Mouse (Mus musculus): ENCODE data around the gene Rb1.
A peak's percentile ranks its signal among the peaks of the same experiment; 100 is the strongest.

Rb1 gene

DNA sequence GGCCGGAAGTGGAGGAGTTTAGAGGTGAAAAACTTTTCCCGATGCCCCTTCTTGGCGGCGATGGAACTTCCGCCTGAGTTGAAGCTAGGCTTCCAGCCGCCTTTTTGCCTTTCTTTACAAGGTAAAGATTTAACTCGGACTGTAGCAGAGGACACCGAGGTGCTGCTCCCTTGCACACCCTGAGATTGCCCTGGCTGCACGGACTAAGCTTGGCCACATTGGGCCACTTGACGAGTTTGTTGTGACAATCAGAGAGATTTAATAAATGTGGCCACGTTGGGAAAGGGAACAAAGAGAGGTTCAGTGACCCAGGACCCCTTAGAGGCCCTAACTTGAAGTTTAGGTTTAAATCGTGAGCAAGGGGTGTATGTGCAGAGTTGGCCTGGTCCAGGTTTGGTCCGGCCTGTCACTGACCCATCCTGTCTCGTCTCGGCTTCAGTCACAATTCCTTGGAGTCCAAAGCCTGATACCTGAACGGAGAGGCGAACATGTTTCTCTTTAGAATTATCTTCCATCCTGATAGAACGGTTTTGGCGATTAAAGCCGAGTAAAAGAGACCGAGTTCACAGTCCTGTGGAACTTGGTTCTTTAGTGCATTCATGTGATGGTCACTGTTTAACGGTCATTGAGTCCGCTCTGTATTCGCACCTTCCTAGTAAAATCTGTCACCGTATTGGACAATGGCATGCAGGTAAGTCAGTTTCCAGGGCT is 181.8 kb downstream of the Rb1 start:
- no peak for DNase-seq

DNA sequence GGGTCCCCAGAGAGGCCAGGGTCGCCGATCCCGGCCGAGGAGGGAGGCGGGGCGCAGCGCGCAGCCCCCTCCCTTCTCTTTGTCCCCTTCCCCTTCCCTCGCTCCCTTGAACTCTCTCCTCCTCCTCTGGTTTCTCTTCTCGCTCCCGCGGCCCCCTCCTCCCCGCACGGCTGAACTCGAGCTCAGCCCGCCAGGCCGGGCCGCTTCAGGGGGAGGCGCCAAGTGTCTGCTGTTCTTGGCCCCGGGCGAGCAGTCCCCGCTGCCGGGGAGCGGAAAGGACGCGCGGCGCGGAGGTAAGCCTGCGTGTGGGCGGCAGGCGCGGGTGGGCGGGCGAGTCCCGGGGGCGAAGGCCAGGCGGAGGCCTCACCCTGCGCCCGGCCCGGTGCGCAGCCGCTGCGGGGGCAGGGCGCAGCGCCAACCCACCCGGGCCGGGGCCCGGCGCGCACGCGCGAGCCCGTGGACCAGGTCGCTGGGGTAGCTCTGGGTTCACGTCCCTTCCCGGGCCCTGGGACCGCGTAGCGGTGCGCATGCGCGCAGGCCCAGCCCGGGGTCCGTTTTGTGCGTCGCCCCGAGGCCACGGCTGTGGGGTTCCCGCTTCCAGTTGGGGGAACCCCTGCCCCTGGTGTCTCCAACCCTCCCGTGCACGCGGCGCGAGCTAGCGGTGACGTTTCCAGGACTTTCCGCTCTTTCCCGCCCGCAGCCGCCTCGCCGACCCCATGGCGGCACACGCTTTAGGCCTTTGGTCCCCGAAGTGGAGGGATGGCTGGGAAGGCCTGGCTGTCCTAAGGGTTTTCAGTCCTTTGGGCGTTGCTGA is 182.5 kb downstream of the Rb1 start:
- DNase-seq: peak; percentile 82 to 86

DNA sequence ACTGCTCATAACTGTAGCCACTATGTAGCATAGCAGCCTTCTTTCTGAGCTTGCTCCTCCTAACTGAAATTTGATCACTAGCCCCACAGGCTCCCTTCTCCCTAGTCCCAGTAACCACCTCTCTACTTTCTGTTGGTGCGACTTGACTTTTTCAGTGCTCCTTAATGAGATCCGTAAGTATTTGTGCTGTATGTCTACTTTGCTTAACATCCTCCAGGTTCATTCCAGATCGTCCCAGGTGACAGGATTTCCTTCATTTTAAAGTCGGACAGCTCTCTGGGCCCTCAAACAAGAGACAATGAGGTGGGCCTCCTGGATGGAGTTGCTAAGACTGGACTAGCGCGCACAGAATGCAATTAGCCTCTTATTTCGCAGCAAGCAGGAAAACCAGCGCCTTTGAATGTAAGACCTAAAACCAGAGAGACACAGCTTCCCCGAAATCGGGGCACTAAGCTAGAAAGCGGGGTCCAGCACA is 183.2 kb downstream of the Rb1 start:
- no peak for DNase-seq

DNA sequence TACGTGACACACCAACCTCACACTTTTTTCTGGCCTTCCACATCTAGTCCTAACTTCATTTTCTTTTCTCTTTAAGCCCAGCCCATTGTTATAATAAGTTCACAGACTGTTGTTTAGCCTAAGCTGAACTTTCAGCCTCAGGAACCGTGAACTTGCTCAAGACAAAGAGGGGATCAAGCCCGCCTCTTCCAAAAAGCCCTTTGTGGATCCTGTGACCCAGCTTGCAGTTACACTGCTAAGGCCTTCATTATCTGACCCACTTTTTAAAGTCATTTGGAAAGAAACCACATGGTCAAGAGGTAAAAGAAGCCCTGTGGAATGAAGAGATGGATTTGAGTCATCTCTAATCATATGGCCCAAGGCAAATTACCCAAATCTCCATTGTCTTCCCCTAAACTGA is 183.8 kb downstream of the Rb1 start:
- DNase-seq: no peak

DNA sequence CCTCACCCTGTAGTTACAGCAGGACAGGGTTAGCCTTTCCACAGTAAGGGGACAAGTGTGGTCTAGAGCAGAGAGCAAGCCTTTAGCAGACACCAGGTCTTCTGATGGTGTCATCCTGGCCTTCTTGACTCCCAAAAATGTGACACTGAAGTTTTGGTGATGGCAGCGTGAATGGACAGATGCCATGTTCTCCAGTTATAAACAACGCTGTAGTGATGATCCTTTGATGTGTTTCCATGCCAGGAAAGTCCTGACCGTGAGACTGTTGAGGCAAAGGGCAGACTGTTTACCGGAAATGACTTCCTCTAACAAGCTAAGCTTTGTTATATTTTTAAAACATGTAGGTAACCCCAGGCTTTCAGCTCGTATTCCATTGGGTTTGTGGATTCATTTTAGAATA is 185.8 kb downstream of the Rb1 start:
- DNase-seq: no peak

DNA sequence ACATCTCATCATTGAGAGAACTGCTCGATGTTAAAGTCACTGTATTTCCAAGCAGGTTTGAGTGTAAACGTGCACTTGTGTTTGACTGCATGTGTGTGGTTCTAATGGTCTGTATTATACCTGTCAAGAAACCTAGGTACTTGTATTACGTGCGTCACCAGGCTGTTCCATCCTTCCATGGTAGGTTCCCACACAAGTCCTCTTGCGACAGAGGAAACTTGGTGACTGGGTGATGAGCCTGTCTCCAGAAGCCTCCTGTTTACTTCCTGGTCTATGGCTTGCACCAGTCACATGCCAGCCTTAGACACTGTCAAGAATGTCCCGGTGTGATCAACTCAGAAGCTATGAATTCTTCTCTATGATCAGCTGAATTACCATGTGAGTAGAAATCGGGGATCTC is 187.1 kb downstream of the Rb1 start:
- DNase-seq: no peak

DNA sequence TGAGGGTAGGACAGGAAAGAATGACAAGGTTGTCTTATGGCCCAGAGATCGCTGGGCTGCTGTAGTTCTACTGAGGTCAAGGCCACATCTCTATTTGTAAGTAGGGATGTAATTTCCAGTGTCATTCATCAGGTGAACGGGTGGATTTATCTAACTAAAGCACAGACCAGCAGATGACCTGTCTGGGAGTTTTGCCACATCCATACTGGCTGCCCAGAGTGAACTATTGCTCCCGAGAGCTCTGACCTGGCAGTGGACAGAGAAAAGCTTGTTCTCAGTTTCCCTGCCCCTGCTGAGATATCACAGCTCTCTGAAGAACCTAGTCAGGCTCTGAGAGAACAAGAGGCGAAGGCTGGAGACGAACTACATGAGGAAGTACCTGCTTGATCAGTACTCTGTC is 188.4 kb downstream of the Rb1 start:
- no peak for DNase-seq

Measured in B cell, adult 2 months (primary cell).